Mouse (Mus musculus) thymus, adult 18-20 months (tissue): ENCODE measurements around the gene Tpbgl.
A peak's percentile ranks its signal among the peaks of the same experiment; 100 is the strongest.

Experiments used
- DNase-seq, 2 experiments: peaks; one replicate each; pipeline ENCODE4 v3.0.0; 2022; ENCODE audit warnings: mixed read lengths in 2 of 2

Gene Tpbgl

DNA sequence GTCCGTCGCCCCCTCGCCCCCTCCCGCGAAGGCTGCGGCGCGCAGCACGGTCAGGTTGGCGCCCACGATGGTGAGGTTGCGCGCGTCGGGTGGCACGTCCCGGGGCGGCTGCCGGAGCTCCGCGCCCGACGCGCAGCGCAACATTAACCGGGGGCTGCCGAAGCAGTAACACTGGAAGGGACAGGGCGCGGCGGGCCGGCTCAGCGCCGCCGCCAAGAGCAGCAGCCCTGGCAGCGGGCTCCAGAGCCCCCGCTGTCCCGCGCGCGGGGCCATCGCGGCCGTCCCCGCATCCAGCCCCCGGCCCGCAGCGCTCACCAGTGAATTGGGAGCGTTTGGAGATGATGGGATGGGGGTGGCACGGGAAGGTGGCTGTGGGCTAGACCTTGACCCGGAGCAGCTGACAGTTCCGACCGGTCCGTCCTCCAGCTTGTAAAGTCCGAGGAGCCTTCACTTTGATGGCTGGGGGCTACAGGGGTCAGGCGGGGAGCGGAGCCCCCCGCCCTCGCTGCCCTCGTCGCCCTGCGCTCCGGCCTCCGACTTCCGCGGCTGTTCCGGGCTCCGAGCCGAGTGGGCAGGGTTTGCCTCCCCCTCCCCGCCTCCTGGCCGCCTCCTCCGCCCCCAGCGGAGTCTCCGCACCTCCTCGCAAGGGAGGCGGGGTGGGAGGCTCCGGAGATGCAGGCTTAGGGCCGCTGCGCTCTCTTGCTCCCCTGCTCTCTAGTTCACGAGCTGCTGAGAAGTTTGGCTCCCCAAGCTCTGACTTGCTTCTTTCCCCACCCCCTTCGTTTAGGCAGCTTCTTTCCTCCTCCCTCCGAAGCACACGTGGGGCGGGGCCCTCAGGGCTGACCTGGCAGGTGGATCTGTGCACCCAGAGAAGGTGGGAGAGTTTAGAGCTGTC, at the start of gene Tpbgl:
Gene Tpbgl, minus strand, starts transcription at position 728 of the 895 bp plus-strand sequence.
- peak; percentile 40 to 44 for DNase-seq

DNA sequence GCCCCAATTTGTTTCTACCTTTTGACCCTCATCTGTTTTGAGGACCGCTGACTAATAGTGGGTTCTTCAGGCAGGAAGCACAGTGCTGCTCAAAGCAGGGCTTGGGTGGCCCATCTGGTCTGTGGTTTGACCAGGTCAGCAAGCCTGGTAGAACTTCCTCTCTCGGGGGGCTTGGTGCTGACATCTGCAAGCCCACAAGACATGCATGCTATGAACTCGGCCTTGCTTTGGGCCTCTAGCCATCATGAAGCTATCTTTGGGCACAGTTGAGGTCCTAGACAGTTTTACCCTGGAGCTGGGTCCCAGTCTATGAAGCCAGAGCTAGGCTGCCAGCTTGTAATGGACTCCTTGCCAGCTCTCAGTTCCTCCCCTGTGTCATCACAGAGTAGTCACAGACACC, 48.0 kb upstream of the Tpbgl start:
- no peak for DNase-seq

DNA sequence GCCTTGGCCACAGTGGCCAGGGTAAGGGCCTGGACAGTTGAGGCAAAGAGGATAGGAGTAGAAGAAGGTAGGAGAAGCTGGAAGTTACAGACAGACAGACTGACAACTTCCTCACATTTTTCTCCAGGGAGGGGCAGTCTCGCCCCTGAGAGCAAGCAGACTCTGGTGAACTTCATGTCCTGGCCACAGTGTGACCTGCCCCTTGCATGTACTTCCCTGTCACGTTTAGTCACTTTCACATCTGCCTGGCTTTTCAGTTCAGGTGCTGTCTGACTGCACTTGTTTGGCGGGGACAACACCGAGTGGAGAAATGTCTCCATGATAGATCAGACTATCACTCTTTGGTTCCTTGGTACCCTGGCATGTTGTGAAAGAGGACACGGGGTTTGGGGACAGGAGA, 47.3 kb upstream of the Tpbgl start:
- no peak for DNase-seq

DNA sequence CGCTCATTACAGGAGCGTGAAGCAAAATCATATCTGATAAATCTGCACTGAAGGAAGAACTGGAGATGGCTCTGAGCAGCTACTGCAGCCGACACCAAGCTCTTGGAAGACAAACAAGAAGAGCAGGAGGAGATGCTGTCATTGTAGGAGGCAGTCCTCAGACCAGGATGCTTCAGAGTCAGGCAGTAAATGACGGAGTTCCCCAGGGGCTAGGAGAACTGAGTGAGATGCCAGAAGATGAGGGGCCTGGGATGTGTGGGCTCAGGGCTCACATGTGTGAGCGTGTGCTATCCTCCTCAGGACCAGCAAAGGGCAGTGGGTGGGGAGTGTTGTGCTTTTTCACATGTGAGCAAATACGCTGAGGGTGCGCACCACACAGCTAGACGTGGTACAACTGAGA, 46.3 kb upstream of the Tpbgl start:
- no peak for DNase-seq

DNA sequence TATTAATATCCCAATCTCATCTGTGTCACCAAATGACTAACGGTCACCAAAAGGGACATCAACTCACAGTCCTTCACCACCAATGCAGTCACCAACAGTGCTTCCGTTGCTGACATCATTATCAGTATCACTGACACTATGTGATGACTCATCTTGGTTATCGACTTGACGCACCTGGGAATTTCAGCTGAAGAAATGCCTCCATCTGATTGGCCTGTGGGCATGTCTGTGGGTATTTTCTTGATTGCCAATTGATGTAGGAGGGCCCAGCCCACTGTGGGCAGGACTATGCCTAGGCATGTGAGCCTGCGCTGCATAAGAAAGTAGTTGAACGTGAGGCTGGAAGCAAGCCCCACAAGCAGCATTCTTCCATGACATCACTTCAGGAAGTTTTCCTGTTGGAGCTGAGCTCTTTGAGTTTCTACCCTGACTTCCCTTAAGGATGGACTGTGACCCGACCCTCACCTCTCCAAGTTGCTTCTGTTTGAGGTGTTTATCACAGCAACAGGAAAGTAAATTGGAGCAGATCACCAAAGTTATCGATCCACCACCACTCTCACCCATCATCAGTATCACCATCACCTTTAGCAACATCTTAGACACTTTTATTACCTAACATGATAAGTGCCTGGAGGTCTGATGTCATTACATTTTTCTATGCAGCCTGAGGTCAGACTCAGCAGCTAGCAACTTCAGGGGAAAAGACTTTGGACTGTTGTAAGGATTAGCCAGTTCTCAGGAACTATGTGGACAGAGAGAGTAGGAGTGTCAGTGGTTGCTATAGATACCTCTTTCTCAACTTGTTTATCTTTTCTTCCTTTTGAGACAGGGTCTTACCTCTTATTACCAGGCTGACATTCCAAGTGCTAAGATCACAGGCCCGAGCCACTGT, 44.9 kb upstream of the Tpbgl start:
- no peak for DNase-seq

DNA sequence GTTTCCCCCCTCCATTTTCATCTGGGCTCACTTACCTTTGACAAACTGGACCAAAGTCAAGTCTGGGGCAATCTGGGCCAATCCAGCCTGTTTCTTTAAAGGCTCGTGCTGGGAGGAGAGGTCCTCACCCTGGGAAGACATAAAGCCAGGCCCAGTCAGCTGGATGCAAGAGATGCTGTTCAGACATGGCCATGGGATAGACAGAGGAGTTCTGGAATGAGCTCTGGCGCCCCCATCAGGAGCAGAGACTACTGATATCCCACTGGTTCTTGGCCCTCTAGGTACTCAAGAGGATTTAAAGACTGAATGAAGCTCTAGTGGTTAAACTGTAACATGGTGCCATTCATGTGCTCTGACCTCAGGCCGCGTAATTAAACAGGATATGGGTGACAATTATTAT, 44.0 kb upstream of the Tpbgl start:
- DNase-seq, result no peak

DNA sequence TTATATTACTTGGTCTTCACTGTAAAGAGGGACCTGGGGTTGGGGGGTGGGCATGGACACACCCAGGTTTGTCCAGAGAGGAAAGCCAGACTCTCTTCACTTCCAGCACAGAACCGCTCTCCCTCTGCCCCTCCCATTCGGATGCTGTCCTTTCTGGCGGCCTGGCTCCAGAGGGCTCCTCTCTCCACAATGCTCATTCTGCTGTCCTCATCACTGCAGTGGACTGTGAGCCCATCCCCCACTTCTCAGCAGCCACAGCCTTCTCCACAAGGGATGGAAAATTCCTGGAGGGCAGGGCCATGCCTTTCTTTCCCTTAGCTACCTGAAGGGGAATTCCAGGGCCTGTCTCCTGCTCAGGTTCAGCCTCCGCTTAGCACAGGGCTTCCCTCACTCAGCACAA, 41.9 kb upstream of the Tpbgl start:
- no peak for DNase-seq

DNA sequence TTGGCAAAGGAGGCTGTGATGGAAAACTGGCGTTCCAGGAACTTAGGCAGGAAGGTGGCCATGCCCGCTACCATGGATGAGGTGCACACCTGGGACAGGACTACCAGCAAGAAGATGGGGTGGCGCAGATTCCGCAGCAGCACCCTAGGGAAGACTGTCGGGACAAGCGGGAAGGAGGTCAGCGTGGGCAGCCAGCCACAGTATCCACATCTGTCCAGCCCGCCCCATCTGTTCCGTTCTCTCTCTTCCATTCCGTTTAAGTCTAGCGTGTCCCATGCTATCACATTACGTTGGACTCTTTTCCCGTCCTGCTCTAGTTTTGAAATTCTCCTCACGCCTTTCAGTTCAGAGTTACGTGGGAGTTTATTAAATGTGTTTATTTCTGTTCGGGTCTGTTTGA, 40.2 kb upstream of the Tpbgl start:
- DNase-seq, result no peak

DNA sequence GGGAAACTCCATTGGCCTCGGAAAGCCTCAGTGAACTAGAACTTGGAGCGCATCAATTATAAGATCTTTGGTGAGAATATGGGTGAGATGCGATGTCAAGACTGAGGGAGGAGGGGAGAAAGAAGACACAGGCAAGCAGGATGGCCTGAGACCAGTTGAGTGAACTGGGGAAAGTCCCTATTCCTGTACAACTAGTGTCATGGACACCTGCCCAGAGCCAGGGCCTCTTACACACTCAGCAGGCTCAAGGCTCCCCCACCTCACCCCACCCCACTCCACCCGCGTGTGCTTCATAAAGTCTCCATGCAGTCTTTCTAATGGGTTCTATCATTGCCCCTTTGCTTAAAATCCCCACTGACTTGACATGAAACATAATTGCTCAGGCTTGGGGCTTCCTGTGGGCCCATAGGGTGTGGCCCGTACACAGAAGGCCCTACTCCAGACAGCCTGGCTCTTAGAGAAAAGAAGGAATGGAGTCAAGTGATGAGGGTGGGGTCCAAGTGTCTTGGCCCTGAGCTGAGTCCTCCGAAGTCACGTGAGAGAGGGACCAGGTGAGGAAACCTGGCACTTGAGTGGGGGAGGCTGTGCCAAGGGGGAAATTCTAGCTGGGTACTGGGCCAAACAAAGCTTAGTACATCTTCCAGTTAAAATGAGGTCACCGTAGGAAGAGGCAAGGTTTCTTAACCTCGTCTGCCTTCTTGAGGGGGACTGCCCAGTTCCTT, 39.0 kb upstream of the Tpbgl start:
- DNase-seq, result no peak

DNA sequence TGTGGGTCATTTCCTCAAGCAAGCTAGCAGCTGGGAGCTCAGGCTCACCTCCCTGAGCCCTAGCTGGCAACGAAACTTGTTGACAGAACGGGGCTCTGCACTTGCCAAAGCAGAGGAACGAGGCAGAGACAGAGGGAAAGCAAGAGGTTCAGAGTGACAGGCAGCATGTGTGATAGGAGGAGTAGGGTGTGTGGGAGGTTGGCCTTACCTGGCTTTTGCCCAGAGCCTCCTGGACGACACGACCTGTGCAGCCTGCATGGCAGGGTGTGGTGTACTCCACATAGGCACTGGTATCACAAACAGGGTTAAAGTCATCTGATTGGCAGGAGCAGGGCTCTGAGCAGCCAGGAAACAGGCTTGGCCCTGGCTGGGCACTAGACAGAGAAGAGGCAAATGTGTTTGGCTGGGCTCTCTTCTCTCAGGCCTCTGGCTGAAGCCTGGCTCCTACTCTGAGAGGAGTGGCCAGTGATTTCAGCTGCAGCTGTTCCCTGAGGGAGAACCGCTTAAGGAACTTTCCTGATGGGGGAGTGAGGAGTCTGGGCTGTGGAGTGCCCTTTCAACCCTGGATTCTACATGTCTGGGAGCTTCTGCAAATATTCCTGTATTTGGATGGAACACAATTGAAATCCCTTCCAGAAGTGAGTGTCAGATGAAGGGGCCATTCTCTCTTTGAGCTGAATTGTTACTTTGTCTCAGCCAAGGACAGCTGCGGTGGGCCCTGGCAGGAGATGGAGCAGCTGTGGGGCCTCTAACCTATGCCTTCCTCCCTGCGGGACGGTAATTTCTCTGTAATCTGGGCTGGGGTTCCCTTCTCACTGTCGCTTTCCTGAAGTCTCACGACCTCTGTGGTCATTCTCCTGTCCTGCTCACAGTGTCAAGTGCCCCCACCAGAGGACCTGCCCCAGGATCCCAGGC, 37.9 kb upstream of the Tpbgl start:
- DNase-seq, result no peak

DNA sequence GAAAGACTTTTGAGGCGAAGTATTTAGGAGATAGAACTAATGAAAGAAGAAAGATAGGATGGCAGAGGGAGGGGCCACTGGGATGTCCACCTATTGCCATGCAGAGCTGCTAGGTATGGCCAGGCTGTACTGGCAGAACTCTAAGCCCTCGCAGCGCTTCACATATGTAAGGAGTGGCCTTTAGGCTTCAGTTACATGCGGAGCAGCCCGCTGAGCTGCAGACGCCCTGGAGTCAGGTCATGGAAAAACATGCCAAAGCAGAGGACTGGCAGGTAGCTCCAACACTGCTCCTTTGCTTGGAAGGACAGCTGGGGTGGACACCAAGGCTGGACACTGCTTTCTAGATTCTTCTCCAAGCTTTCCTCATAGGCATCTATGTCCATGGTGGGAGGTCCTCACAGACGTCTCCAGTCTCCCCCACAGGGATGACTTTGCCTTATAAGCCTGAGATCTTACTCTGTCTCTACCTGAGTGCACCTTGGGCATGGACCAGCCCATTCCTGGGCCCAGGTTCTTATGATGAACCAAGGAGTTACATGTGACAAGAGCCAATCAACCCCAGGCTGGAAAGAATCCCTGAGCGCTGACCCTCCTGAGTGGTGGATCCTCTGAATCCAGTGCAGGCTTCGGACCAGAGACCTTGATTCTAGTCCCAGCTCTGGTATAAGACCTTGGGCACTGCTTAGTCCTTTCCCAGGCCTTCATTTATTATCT, 36.8 kb upstream of the Tpbgl start:
- no peak for DNase-seq

DNA sequence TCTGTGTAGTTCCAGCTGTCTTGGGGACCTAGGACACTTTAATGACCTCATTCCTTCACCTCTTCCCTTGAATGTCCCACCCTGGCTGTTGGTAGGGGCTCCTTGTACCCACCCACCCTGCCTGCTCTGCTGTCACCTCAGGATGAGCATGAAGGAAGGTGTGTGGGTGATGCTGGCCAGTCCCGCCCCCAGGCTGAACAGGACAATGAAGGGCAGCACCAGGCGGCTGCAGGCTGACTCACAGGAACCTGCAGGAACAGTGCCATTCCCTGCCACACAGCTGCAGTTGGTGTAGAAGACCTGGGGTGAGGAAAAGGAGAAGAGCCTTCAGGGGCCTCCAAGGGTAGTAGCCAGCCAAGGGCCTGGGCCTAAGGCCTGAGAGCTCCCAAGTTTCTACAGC, 35.4 kb upstream of the Tpbgl start:
- DNase-seq, result no peak

DNA sequence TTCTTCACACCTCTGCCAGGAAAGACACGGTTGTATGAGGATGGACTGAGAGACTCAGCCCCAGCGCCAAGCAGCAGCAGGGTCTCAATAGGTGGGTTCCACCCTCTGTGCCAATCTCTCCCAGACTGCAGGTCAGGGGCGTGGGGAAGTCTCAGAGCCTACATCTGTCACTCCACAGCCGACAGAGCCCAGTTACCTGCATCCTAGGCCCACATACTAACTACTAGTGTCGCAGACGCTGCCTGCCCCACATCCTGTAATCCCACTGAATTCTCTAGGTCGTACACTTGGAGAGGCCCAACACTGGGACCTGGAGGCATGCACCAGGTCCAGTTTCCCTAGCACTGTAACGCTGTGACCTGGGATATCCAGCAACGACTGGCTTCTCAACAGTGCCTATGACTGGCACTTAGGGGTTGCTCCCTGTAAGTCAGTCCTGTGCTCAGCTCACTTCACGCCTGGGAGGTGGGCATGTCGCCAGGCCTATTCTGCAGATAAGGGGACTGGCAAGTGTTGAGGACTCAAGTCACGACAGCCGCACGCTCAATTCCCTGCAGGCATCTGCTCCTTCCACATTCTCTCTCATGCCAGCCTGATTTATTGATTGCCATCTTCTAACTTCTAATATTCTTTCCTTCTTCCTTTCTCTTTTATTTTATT, 34.8 kb upstream of the Tpbgl start:
- DNase-seq, result no peak

DNA sequence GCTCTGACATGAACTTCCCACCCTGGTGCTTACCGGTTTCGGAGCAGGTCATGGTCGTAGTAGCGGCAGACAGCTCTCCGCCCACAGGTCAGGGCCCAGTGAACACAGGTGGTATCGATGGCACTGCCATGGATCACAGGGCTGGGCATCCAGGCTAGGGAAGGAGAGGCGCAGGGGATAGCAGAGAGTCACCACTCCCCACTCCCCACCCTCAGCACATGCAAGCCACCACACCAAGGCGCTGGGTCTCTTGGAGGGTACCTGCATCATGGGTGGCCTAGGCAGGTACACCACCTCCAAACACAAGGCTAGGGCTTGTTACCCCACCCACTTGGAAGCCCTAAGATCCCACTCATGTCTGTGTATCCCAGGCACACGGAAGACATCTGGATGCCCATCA, 34.2 kb upstream of the Tpbgl start:
- no peak for DNase-seq

DNA sequence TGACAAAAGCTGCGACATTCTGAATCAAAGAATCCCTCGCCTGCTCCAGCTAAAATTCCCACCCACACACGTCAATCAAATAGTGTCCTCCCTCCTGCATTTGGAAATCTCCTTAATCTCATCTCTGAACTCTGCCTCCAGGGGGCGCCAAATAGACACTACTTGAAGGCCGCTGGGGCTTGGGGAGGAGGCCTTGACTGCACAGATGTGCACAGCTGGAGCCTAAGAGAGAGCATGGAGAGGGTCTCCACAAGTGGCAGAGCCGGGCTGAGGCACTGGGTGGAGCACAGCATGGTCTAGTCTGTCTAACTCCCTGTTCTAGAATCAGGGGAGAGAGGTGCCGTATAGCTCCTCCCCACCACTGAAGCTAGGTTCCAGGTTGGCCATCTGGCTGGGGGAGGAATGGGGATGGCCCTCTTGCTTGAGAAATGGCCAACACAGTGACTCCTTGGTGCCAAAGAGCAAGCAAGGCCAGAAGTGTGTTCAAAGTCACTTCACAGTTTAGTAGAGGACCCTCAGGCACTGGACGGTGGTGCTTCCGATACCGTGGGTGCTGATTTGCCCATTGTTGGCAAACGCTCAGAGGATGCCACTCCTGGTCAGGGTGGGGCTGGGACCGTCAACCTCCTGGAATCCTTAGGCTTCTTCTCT, 32.6 kb upstream of the Tpbgl start:
- DNase-seq, result peak; percentile 41 to 52

DNA sequence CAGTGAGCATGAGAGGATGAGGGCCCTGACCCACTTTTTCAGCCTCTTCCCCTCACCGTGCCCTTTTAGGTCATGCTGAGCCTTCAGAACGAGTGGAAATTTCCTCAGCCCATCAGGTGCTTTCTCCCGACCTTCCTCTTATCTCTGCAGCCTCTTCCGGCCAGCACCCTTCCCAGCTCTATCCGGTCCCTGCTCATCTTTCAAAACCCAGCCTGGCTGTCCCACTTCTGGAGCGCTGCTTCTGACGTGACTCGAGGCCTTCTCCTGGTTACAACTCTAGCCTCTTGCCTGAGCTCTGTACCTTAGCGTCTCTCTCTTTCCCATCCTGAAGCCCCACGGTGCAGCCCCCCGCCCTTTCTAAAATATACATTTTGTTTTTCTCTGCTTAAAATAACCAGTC, 27.3 kb upstream of the Tpbgl start:
- no peak for DNase-seq

DNA sequence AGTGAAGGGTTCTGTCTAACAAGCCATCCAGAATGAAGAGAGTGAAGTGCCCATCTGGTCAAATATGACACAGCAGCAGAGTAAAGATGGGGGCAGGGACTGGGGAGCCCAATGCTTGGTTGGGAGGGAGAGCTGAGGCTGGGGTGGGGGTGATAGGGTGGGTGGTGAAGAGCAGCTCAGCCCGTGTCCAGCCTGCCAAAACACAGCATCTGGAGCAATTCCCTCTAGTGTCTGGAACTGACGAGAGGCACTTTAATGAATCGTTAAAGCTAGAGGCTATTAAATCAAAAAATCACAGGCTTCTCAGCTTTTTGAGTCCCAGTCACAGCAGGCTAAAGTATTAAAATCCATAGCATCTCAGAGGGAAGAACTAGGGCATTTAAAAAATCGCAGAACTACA, 22.7 kb upstream of the Tpbgl start:
- no peak for DNase-seq

DNA sequence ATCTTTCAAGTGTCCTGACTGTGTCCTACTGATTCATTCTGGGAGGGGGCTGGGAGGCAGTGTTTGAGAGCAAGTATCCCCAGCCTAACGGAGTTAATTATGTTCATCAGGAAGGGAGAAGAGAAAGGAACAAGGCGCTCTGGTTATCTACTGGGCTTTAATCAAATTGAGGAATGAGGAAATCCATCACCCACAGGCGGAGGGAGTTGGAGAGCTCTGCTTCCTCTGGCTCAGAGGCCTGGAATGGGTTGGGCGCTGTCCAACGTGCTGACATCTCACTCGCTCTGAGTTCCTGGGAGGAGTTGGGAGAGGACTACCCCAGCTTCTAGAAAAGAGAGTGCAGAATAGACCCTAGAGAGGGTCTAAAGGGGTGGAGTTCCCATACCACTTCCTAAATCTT, 21.7 kb upstream of the Tpbgl start:
- DNase-seq, result no peak

DNA sequence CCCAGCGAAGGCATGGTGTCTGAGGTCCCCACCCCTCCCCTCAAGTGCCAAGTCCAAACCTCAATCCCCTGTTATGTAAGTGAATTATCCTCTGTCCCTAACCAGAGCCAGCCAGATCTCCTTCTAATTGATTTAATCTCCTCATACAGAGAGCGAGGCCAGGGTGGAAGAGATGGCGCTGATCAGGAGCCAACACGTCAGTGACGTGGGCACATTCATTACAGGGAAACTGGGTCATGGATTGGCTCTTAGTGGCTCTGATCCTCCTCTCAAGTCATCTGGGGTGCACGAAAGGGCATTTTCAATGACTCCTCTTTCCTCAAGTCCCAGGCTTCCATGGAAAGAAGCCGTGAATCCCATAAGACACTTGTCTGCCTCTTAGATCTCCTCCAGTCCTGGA, 17.8 kb upstream of the Tpbgl start:
- DNase-seq, result no peak

DNA sequence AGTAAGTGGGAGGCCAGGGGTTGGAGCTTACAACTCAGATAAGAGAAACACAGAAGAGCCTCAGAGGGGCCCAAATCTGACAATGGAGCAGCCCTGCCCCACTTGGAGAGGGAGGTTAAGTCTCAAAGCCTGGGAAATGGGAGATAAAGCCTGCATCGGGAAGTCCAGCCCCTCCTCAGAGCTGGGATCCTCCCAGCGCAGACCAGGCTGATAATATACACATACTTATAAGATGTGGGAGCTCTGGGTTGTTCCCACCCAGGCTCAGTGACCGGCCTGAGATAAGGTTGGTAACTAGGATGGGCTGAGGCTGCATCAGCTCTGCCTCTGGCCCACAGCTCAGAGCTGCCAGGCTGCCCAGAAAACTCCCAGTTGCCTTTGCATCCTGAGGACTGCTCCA, 15.2 kb upstream of the Tpbgl start:
- no peak for DNase-seq
